Mouse (Mus musculus): ENCODE measurements around the gene Smcr8. TPM values are rescaled to one million over a fixed set of nuclear protein-coding genes. Genes with fewer than 3 reads are reported as not detected.

Gene Smcr8
- polyA plus RNA-seq (2015; fragmentation: Nextera tagmentation; extraction: Ambion mirVana), result 5.8 and 5.9 TPM in 2 replicates

DNA sequence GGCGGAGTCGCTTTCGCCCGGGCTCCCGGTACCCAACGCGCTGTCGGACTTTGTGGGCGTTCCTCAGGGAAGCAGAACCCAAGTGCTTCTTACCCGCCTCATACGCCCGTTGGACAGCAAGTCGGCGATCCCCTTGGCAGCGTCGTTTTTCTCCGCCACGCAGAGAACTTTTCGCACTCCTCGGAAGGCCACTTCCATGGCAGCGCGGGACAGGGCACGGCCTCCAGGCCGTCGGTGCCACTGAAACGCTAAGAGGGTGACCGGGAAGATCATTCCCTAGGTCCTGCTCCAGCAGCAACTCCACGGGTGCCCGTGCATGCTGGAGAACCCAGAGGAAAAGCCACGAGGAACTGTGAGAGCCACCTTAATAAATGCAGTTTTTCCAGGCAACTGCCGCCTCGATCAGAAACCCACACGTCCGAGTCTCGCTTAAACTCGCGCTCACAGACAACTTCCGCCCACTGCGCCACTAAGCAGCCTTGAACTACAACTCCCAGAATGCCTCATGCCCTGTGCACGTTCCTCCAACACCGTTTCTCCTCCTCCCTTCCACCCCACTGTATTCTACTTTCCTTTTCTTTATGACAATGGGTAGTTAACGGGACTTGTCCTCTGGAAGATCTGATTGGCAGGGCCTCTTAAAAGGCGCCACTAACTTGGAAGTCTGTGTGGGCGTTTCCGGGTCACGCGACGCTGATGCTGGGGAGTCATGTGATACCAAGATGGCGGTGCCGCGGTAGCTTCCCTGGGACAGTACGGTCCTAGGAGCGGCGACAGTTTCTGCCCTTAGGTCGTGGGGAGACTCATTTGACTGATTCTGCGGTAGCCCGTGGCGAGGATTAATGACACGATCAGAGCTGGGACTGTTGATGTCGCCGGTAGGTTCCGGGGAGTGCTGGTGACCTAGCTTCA, at the start of gene Smcr8, which contains the start of gene Top3a:
Gene Smcr8, plus strand, starts transcription at position 696 of the 912 bp plus-strand sequence.
Gene Top3a, minus strand, starts transcription at position 537 of the 912 bp plus-strand sequence.
- Histone ChIP-seq H3K27me3 (no peaks in the 10 kb centered on the region), H3K4me1 (peaks cover 61% of the 10 kb centered on the region), H3K9me3 (replicated peaks) (no peaks in the 10 kb centered on the region), H3K4me3 (replicated peaks) (peak within 1 kb of the TSS; percentile 75), H3K4me2 (replicated peaks) (peak within 1 kb of the TSS; percentile 82), H3K36me3 (peaks cover 15% of the 10 kb centered on the region; the same call in 1 of the 2 replicates), H3K9ac (peak within 1 kb of the TSS; percentile 60), H3K27ac (replicated peaks) (peak within 1 kb of the TSS; percentile 91)
- peak; percentile 96 for ATAC-seq (ENCODE audit: insufficient number of reproducible peaks, low FRiP score, low TSS enrichment, low read depth)
- under 1% methylated on average over 62 of the region's 62 CpGs for WGBS

DNA sequence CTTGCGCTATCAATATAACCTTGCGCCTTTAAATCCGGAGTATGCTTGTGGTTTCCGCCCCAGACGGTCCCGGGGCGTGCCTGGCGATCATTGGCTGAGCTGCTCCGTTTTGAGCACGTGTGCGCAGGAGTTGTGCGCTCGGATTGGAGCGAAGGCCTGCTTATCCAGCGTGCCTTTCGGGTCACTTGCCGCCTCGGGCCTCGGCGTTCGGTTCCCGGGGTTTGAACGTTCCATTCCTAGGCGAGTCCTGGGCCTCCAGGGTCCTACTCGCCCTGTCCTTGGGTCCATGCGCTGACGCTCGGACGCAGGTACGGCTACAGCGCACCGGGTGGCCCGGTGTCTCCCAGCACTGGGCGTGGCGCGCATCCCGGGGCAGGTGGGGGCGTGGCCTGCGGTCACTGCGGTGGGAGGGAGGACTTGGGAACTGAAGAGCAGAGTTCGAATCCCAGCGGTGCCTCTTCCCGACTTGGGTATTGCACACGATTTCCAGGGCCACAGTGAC, 49.0 kb upstream of the Smcr8 start, which contains the start of gene Mief2:
Gene Mief2, plus strand, starts transcription at position 139 of the 502 bp plus-strand sequence.
- ATAC-seq (ENCODE audit: insufficient number of reproducible peaks, low FRiP score, low TSS enrichment, low read depth), result peak; percentile 90
- Histone ChIP-seq H3K4me3 (replicated peaks) (peak within 1 kb of the TSS; percentile 94), H3K4me2 (replicated peaks) (peak within 1 kb of the TSS; percentile 77), H3K4me1 (peaks cover 30% of the 10 kb centered on the region), H3K9me3 (replicated peaks) (no peaks in the 10 kb centered on the region), H3K27ac (replicated peaks) (peak within 1 kb of the TSS; percentile 94), H3K27me3 (no peaks in the 10 kb centered on the region), H3K36me3 (peaks cover 38% of the 10 kb centered on the region), H3K9ac (peak within 1 kb of the TSS; percentile 79)
- WGBS, result 3% methylated on average over 44 of the region's 44 CpGs

DNA sequence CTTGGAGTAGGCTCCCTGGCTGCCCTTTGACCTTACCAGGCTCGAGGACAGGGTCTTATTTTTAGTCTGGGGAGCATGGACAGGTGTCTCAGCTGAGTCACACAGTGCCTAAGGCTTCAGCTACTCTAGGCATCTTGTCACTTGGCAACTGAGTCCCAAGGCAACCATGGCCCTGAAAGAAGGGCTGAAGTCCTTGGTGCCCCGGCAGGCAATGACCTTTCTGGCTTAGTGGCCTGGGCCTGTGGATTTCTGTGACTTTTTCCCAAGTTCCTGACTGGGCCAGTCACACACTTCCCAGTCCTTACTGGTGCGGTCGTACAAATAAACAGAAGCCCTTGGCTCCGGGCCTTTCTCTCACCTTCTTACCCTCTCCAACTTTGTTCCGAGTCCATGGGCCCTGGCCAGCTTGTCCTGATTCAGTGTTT, 48.1 kb upstream of the Smcr8 start:
- no peak overlapping the region for H3K27ac ChIP-seq (replicated peaks)
- no peak for ATAC-seq (ENCODE audit: insufficient number of reproducible peaks, low FRiP score, low TSS enrichment, low read depth)
- no peak overlapping the region for H3K9ac ChIP-seq
- 74% methylated on average over 6 of the region's 6 CpGs for WGBS
- peaks cover 30% of the 10 kb centered on the region for H3K4me1 ChIP-seq
- peak overlapping the region; percentile 77 for H3K4me2 ChIP-seq (replicated peaks)
- no peaks in the 10 kb centered on the region for H3K9me3 ChIP-seq (replicated peaks)
- H3K27me3 ChIP-seq, result no peaks in the 10 kb centered on the region
- peaks cover 33% of the 10 kb centered on the region for H3K36me3 ChIP-seq
- H3K4me3 ChIP-seq (replicated peaks), result peak overlapping the region; percentile 94

DNA sequence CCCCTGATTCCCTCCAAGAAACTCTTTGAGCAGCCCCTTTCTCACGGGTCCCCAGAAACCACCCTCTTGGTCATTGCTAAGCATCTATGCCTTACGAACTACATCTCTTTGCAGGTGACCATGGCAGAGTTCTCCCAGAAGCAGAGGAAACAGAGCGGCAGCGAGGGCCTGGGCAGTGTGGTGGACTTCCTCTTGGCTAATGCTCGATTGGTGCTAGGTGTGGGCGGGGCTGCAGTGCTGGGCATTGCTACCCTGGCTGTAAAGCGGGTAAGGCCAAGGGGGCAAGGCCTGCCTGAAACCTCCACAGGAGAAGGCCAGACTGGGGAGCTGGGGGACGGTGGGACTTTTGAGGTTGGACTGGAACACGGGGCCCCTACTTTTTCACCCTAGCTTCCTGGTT, 47.2 kb upstream of the Smcr8 start:
- H3K4me2 ChIP-seq (replicated peaks), result no peak overlapping the region
- WGBS, result 84% methylated on average over 9 of the region's 9 CpGs
- H3K4me3 ChIP-seq (replicated peaks), result no peak overlapping the region
- no peak overlapping the region for H3K27ac ChIP-seq (replicated peaks)
- H3K36me3 ChIP-seq, result peaks cover 24% of the 10 kb centered on the region
- no peak overlapping the region for H3K9ac ChIP-seq
- H3K4me1 ChIP-seq, result peaks cover 30% of the 10 kb centered on the region
- no peaks in the 10 kb centered on the region for H3K9me3 ChIP-seq (replicated peaks)
- ATAC-seq (ENCODE audit: insufficient number of reproducible peaks, low FRiP score, low TSS enrichment, low read depth), result no peak
- no peaks in the 10 kb centered on the region for H3K27me3 ChIP-seq

DNA sequence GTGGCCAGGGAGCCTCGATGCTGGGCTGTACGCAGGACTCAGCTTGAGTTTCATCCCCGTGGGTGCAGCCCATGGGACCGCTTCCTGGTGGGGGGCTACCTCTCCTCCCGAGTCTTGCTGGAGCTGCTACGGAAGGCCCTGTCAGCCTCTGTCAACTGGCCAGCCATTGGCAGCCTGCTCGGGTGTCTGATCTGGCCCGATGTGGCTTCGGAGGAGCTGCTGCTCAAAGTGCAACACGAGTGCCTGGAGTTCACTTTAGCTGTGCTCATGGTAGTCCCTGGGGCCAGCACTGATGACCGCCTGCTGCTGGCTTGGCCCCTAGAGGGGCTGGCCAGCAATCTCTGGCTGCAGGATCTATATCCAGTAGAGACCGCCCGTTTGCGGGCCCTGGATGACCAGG, 46.1 kb upstream of the Smcr8 start:
- no peak for ATAC-seq (ENCODE audit: insufficient number of reproducible peaks, low FRiP score, low TSS enrichment, low read depth)
- no peaks in the 10 kb centered on the region for H3K9me3 ChIP-seq (replicated peaks)
- H3K9ac ChIP-seq, result no peak overlapping the region
- H3K4me2 ChIP-seq (replicated peaks), result no peak overlapping the region
- no peaks in the 10 kb centered on the region for H3K27me3 ChIP-seq
- 85% methylated on average over 14 of the region's 14 CpGs for WGBS
- no peak overlapping the region for H3K27ac ChIP-seq (replicated peaks)
- peaks cover 29% of the 10 kb centered on the region for H3K36me3 ChIP-seq
- H3K4me1 ChIP-seq, result peaks cover 24% of the 10 kb centered on the region
- no peak overlapping the region for H3K4me3 ChIP-seq (replicated peaks)

DNA sequence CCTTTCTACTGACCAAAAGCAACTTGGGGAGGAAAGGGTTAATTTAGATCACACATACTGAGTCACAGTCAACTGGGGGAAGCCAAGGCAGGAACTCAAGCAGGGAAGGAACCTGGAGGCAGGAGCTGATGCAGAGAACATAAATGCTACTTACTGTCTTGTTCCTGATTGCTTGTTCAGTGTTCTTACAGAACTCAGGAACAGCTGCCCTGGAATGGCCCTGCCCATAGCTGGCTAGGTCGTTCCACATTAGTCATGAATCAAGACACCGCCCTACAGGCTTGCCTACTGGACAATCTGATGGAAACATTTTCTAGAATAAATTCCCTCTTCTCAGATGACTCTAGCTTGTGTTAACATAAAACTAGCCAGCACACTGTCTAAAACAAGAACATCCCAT, 43.1 kb upstream of the Smcr8 start:
- peaks cover 37% of the 10 kb centered on the region for H3K36me3 ChIP-seq
- H3K9ac ChIP-seq, result no peak overlapping the region
- H3K27ac ChIP-seq (replicated peaks), result no peak overlapping the region
- H3K9me3 ChIP-seq (replicated peaks), result no peaks in the 10 kb centered on the region
- 72% methylated on average over 2 of the region's 2 CpGs for WGBS
- H3K4me3 ChIP-seq (replicated peaks), result no peak overlapping the region
- H3K4me2 ChIP-seq (replicated peaks), result no peak overlapping the region
- H3K4me1 ChIP-seq, result peaks cover 5% of the 10 kb centered on the region
- H3K27me3 ChIP-seq, result no peaks in the 10 kb centered on the region
- ATAC-seq (ENCODE audit: insufficient number of reproducible peaks, low FRiP score, low TSS enrichment, low read depth), result no peak

DNA sequence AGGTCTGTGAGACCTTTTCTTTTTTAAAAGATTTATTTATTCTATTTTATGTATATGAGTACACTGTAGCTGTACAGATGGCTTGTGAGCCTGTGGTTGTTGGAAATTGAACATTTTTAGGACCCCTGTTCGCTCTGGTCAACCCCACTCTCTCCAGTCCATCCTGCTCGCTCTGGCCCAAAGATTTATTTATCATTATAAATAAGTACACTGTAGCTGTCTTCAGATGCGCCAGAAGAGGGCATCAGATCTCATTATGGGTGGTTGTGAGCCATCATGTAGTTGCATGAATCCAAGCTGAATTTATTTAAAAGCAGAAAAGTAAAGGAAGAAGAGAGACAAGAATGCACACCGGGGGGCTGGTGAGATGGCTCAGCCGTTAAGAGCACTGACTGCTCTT, 42.1 kb upstream of the Smcr8 start:
- WGBS, result 77% methylated on average over 5 of the region's 5 CpGs
- Histone ChIP-seq H3K27ac (replicated peaks) (no peak overlapping the region), H3K27me3 (no peaks in the 10 kb centered on the region), H3K36me3 (peaks cover 44% of the 10 kb centered on the region), H3K4me2 (replicated peaks) (no peak overlapping the region), H3K9me3 (replicated peaks) (no peaks in the 10 kb centered on the region), H3K9ac (no peak overlapping the region), H3K4me3 (replicated peaks) (no peak overlapping the region), H3K4me1 (no peaks in the 10 kb centered on the region)
- no peak for ATAC-seq (ENCODE audit: insufficient number of reproducible peaks, low FRiP score, low TSS enrichment, low read depth)

DNA sequence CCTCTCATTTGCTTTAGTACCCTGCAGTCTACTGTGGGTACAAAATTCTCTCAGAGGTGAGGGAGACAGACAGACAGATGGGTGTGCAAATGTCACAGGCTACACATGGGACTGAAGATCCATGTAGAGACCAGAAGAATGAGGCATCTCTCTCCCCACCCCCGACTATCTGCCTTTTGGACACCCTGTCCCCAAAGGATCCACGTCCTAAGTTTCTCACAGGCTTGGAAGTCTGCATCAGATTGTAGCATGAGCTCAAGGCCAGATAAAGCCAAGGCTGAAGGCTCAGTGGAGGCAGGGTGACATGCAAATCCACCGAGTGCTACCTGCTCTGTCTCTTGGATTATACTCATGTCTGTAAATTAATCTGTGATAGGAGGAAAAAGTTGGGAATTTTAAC, 40.8 kb upstream of the Smcr8 start:
- 84% methylated on average over 3 of the region's 3 CpGs for WGBS
- ATAC-seq (ENCODE audit: insufficient number of reproducible peaks, low FRiP score, low TSS enrichment, low read depth), result no peak
- H3K36me3 ChIP-seq, result peaks cover 46% of the 10 kb centered on the region
- H3K27me3 ChIP-seq, result no peaks in the 10 kb centered on the region
- H3K4me3 ChIP-seq (replicated peaks), result no peak overlapping the region
- H3K4me1 ChIP-seq, result no peaks in the 10 kb centered on the region
- no peaks in the 10 kb centered on the region for H3K9me3 ChIP-seq (replicated peaks)
- H3K9ac ChIP-seq, result no peak overlapping the region
- H3K4me2 ChIP-seq (replicated peaks), result no peak overlapping the region
- no peak overlapping the region for H3K27ac ChIP-seq (replicated peaks)

DNA sequence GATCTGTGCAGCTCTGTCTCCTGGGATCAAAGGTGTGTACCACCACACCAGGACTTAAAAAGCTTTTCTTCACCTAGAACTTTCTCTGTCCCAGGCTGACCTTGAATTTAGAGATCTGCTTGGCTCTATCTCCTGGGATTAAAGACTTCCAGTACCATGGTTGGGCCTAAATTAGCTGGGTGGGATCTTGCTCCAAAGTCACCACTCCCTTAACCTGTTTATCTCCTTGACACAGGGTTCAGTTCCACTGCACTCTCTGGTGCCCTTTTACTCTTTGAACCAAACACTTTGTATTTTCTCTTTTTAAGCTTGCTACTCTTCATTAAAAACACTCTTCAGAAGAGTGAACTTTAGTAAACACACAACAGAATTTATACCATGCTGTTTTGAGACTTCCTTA, 39.9 kb upstream of the Smcr8 start:
- Histone ChIP-seq H3K4me1 (no peaks in the 10 kb centered on the region), H3K9me3 (replicated peaks) (no peaks in the 10 kb centered on the region), H3K36me3 (peaks cover 51% of the 10 kb centered on the region), H3K27ac (replicated peaks) (no peak overlapping the region), H3K27me3 (no peaks in the 10 kb centered on the region), H3K4me2 (replicated peaks) (no peak overlapping the region), H3K9ac (no peak overlapping the region), H3K4me3 (replicated peaks) (no peak overlapping the region)
- no peak for ATAC-seq (ENCODE audit: insufficient number of reproducible peaks, low FRiP score, low TSS enrichment, low read depth)

DNA sequence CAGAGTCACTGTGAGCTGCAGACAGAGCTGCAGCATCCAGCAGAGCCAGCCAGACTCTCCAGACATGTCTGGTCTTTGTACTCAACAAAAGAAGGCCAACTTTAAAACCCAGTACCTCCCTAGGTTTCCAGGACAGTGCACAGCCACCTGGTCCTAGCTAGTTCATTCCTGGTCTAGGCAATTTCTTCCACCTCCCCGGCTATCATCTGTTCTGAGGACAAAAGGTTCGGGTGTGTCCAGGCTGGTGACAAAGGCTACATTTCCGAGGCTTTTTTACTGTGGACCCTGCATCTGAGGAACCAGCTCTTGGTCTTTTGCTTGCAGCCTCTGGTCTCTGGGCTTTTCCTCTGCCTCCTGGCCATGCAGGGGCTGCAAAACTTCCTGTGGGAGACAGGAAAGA, 37.0 kb upstream of the Smcr8 start:
- Histone ChIP-seq H3K27me3 (no peaks in the 10 kb centered on the region), H3K4me1 (no peaks in the 10 kb centered on the region), H3K36me3 (peaks cover 66% of the 10 kb centered on the region), H3K9ac (no peak overlapping the region), H3K4me3 (replicated peaks) (no peak overlapping the region), H3K4me2 (replicated peaks) (no peak overlapping the region), H3K9me3 (replicated peaks) (no peaks in the 10 kb centered on the region), H3K27ac (replicated peaks) (no peak overlapping the region)
- no peak for ATAC-seq (ENCODE audit: insufficient number of reproducible peaks, low FRiP score, low TSS enrichment, low read depth)
- WGBS, result 76% methylated on average over 3 of the region's 3 CpGs

DNA sequence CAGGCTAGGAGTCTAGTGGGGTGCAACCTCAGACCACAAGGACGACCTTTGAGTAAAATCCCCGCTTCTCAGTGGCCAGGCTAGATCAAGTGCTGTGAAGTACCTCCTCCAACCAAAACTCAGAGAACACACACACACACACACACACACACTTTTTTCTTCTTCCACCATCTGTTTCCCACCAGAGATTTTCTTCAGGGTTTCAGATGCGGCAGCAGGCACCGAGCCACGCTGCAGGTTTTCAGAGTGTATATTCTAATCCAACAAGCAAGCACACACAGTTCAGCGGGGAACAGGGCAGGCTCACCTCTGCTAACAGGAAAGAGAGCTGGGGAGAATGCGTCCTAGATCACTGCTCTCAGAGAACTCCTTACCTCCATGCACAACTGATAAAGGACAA, 21.8 kb upstream of the Smcr8 start:
- H3K4me2 ChIP-seq (replicated peaks), result no peak overlapping the region
- H3K9ac ChIP-seq, result no peak overlapping the region
- no peak overlapping the region for H3K4me3 ChIP-seq (replicated peaks)
- no peaks in the 10 kb centered on the region for H3K4me1 ChIP-seq
- no peak for ATAC-seq (ENCODE audit: insufficient number of reproducible peaks, low FRiP score, low TSS enrichment, low read depth)
- H3K9me3 ChIP-seq (replicated peaks), result no peaks in the 10 kb centered on the region
- H3K27ac ChIP-seq (replicated peaks), result no peak overlapping the region
- peaks cover 78% of the 10 kb centered on the region for H3K36me3 ChIP-seq
- 94% methylated on average over 7 of the region's 7 CpGs for WGBS
- H3K27me3 ChIP-seq, result no peaks in the 10 kb centered on the region
